Mouse (Mus musculus) forebrain, postnatal 0 days (tissue): Measurements from ENCODE around the gene Zfp30. TPM values are rescaled to one million over a fixed set of nuclear protein-coding genes. Genes with fewer than 3 reads are reported as not detected.

Experiments
- ATAC-seq: fragments of 200-750 bp; cut with Nextera tagmentation; 2 replicates; pipeline ENCODE4 v1.8.0; 2017; ENCODE audit warnings: mild to moderate bottlenecking, moderate library complexity
- DNase-seq: peaks from one replicate; pipeline ENCODE4 v3.0.0-alpha.2; 2015
- H3K27ac ChIP-seq: fragments of 300-500 bp; sonication (generic); 2 replicates; pipeline ENCODE4 v1.5.1; 2014; ENCODE audit warnings: low read depth, mild to moderate bottlenecking, antibody characterized with exemption, low read length, moderate library complexity, mixed read lengths
- H3K27me3 ChIP-seq: fragments of 300-500 bp; sonication (generic); 2 replicates; pipeline ENCODE4 v1.6.1; 2014; ENCODE audit warnings: mild to moderate bottlenecking, low read length, mixed read lengths; ENCODE audit not compliant: insufficient read depth
- H3K36me3 ChIP-seq: fragments of 300-500 bp; sonication (generic); 2 replicates; pipeline ENCODE4 v1.6.1; 2014; ENCODE audit warnings: mild to moderate bottlenecking, moderate library complexity; ENCODE audit not compliant: insufficient read depth
- H3K4me1 ChIP-seq: fragments of 300-500 bp; sonication (generic); 2 replicates; pipeline ENCODE4 v1.6.1; 2014; ENCODE audit warnings: antibody characterized with exemption; ENCODE audit not compliant: insufficient read depth
- H3K4me2 ChIP-seq: fragments of 300-500 bp; sonication (generic); 2 replicates; pipeline ENCODE4 v1.6.1; 2014; ENCODE audit warnings: low read depth, mild to moderate bottlenecking, moderate library complexity
- H3K4me3 ChIP-seq: fragments of 300-500 bp; sonication (generic); 2 replicates; pipeline ENCODE4 v1.5.1; 2014; ENCODE audit warnings: low read depth, low read length, mixed read lengths
- H3K9ac ChIP-seq: fragments of 300-500 bp; sonication (generic); 2 replicates; pipeline ENCODE4 v1.6.1; 2014; ENCODE audit warnings: mild to moderate bottlenecking
- H3K9me3 ChIP-seq: fragments of 300-500 bp; sonication (generic); 2 replicates; pipeline ENCODE4 v1.6.1; 2016; ENCODE audit warnings: low read length
- CTCF ChIP-seq: sonication (generic); IDR thresholded peaks from 2 replicates; pipeline ENCODE4 v1.5.1; 2016; ENCODE audit warnings: antibody characterized with exemption, control low read depth, low read depth
- WGBS: fragments of 180-500 bp; shearing (Covaris S2); extraction: QIAGEN DNeasy Blood & Tissue Kit; methylation state at CpG from one replicate; pipeline ENCODE4 v1.1.7; 2014; 5-methylcytosine and 5-hydroxymethylcytosine counted together
- microRNA counts: library from miRNA; unstranded; fragments of <30 nt; microRNA quantifications from one replicate; lab custom pipeline; 2015
- microRNA-seq, 2 experiments: library from miRNA; unstranded; fragments of <30 nt; microRNA quantifications; one replicate each; pipeline ENCODE4; 2016
- polyA plus RNA-seq: library from polyadenylated mRNA; unstranded; fragments of >200 nt; fragmentation: Nextera tagmentation; extraction: Ambion mirVana; gene quantifications from 2 replicates; pipeline ENCODE4 v1.2.1, GENCODE M21; 2015
- total RNA-seq: library from RNA; depleted of rRNA; stranded (reverse); fragments of >200 nt; gene quantifications from 2 replicates; pipeline ENCODE4 v1.2.3, GENCODE M21; 2014; rRNA removed

The Zfp30 gene
- total and polyA plus RNA-seq, 2 experiments from 2014 or later: 11.4 to 14.4 TPM

- WGBS: 90% methylated on average over 12 of the region's 12 CpGs
- Histone ChIP-seq H3K27me3 (no peaks in the 10 kb centered on the region), H3K9ac (no peak overlapping the region), H3K27ac (no peak overlapping the region), H3K4me2 (no peak overlapping the region), H3K4me3 (no peak overlapping the region), H3K36me3 (peaks cover 73% of the 10 kb centered on the region), H3K9me3 (no peaks in the 10 kb centered on the region), H3K4me1 (no peaks in the 10 kb centered on the region)
- no peak for ATAC-seq
- TF ChIP-seq CTCF: no peak
- DNase-seq: no peak
Measured at GRCm38 (mm10) chr7:29828001-29828400, 44.2 kb downstream of the Zfp30 start.

GRCm38 (mm10) chr7:29829804-29830203, 46.0 kb downstream of the Zfp30 start:
- Histone ChIP-seq H3K36me3 (peaks cover 69% of the 10 kb centered on the region), H3K4me2 (no peak overlapping the region), H3K4me3 (no peak overlapping the region), H3K9me3 (no peaks in the 10 kb centered on the region), H3K27me3 (no peaks in the 10 kb centered on the region), H3K9ac (no peak overlapping the region), H3K4me1 (no peaks in the 10 kb centered on the region), H3K27ac (no peak overlapping the region)
- no peak for DNase-seq
- ATAC-seq: no peak
- WGBS: 88% methylated on average over 12 of the region's 12 CpGs
- TF ChIP-seq CTCF: no peak

GRCm38 (mm10) chr7:29836816-29837215, 53.0 kb downstream of the Zfp30 start:
- no peak overlapping the region for H3K4me3 ChIP-seq
- no peaks in the 10 kb centered on the region for H3K4me1 ChIP-seq
- no peak for TF ChIP-seq CTCF
- H3K27me3 ChIP-seq: no peaks in the 10 kb centered on the region
- H3K27ac ChIP-seq: no peak overlapping the region
- no peak overlapping the region for H3K4me2 ChIP-seq
- H3K9me3 ChIP-seq: no peaks in the 10 kb centered on the region
- 97% methylated on average over 1 of the region's 1 CpGs for WGBS
- H3K9ac ChIP-seq: no peak overlapping the region
- H3K36me3 ChIP-seq: peaks cover 19% of the 10 kb centered on the region
- DNase-seq: no peak
- ATAC-seq: no peak

GRCm38 (mm10) chr7:29839256-29839655, 55.5 kb downstream of the Zfp30 start:
- no peak for TF ChIP-seq CTCF
- Histone ChIP-seq H3K9ac (no peak overlapping the region), H3K4me1 (no peaks in the 10 kb centered on the region), H3K9me3 (no peaks in the 10 kb centered on the region), H3K36me3 (peaks cover 6% of the 10 kb centered on the region), H3K4me2 (no peak overlapping the region), H3K27me3 (no peaks in the 10 kb centered on the region), H3K4me3 (no peak overlapping the region), H3K27ac (no peak overlapping the region)
- no peak for DNase-seq
- no peak for ATAC-seq
- WGBS: 84% methylated on average over 3 of the region's 3 CpGs

- H3K36me3 ChIP-seq: peaks cover 23% of the 10 kb centered on the region
- H3K4me3 ChIP-seq: no peak overlapping the region
- DNase-seq (no peak), ATAC-seq (no peak)
- WGBS: 100% methylated on average over 1 of the region's 1 CpGs
- H3K4me2 ChIP-seq: no peak overlapping the region
- no peaks in the 10 kb centered on the region for H3K4me1 ChIP-seq
- no peaks in the 10 kb centered on the region for H3K27me3 ChIP-seq
- H3K27ac ChIP-seq: no peak overlapping the region
- no peak for TF ChIP-seq CTCF
- H3K9ac ChIP-seq: no peak overlapping the region
- no peaks in the 10 kb centered on the region for H3K9me3 ChIP-seq
Measured at GRCm38 (mm10) chr7:29842105-29842504, 58.3 kb downstream of the Zfp30 start.

MicroRNA genes within 50 kb of the gene (microRNA counts, 519-probe panel; counts per million panel counts)
- microRNA mmu-miR-1964 (lab: Ali Mortazavi, UCI): not detected

Small RNA genes lying within 50 kb of the gene (microRNA-seq; reads per million reads assigned to microRNA genes)
- gene Mir1964: 2.2 to 3.5 reads per million in 2 experiments

Other genes with a start within 250 kb of the Zfp30 start
- 0.52 and 0.62 TPM in 2 replicates for gene Catsperg2, start 57.0 kb upstream of the Zfp30 start, total RNA-seq
- 0.10 TPM in 1 of 2 replicates, not detected in the other for gene Catsperg2, start 57.0 kb upstream of the Zfp30 start, polyA plus RNA-seq
- 16.7 and 19.0 TPM in 2 replicates for gene Zfp84, start 15.4 kb upstream of the Zfp30 start, total RNA-seq
- 5.8 and 6.9 TPM in 2 replicates for gene Zfp84, start 15.4 kb upstream of the Zfp30 start, polyA plus RNA-seq
- gene Zfp790, start 32.1 kb downstream of the Zfp30 start, total RNA-seq: 15.6 and 16.9 TPM in 2 replicates
- 9.3 and 12.2 TPM in 2 replicates for gene Zfp790, start 32.1 kb downstream of the Zfp30 start, polyA plus RNA-seq
- 12.7 and 18.3 TPM in 2 replicates for gene Zfp940, start 69.7 kb downstream of the Zfp30 start, total RNA-seq
- gene Zfp940, start 69.7 kb downstream of the Zfp30 start, polyA plus RNA-seq: 8.8 and 12.4 TPM in 2 replicates
- 26.9 and 27.1 TPM in 2 replicates for gene Zfp420, start 76.0 kb downstream of the Zfp30 start, total RNA-seq
- gene Zfp420, start 76.0 kb downstream of the Zfp30 start, polyA plus RNA-seq: 9.9 and 15.5 TPM in 2 replicates
- gene Zfp27, start 122.6 kb downstream of the Zfp30 start, total RNA-seq: 19.5 and 20.3 TPM in 2 replicates
- 8.0 and 9.4 TPM in 2 replicates for gene Zfp27, start 122.6 kb downstream of the Zfp30 start, polyA plus RNA-seq
- gene Zfp383, start 124.2 kb downstream of the Zfp30 start, total RNA-seq: 9.5 and 11.5 TPM in 2 replicates
- gene Zfp383, start 124.2 kb downstream of the Zfp30 start, polyA plus RNA-seq: 3.0 and 3.9 TPM in 2 replicates
- 11.9 and 14.4 TPM in 2 replicates for gene Zfp74, start 170.1 kb downstream of the Zfp30 start, total RNA-seq
- gene Zfp74, start 170.1 kb downstream of the Zfp30 start, polyA plus RNA-seq: 6.6 and 15.8 TPM in 2 replicates
- 5.9 and 7.3 TPM in 2 replicates for gene Zfp568, start 200.0 kb downstream of the Zfp30 start, total RNA-seq
- gene Zfp568, start 200.0 kb downstream of the Zfp30 start, polyA plus RNA-seq: 0.72 and 2.1 TPM in 2 replicates